Mouse (Mus musculus) T-cell, adult 66 days (primary cell): Measurements from ENCODE around the gene Rnf180. TPM values are rescaled to one million over a fixed set of nuclear protein-coding genes. Genes with fewer than 3 reads are reported as not detected.

Experiments
- total RNA-seq, 2 experiments: library from RNA; stranded (reverse); gene quantifications; 3 replicates in 1 of 2; 4 replicates in 1 of 2; pipeline ENCODE4 v1.2.4; 2023

Gene Rnf180
- under 1 TPM; 0.20 to 0.59 TPM for total RNA-seq

DNA sequence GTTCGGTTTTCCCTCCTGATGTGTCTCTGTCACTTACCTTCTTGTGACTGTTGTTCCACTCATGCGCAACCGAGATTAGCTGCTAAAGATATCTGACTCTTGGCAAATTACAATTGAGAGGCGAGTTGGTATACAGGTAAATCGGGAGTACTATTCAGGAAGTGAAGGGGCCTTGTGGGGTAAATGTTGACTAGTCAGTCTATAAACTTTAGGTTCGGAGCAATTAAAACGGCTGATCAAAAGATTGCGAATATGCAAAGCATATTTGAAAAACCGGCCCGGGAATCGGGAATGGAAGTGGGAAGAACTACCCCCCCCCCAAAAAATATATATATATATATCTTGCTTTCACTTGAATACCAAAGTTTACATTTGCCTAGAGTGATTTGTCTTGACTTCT lies at the start of gene Rnf180:
Rnf180 (minus strand) TSS at position 101 of the 400 bp plus-strand sequence.

GRCm38 (mm10) chr13:105081862-105082261 lies 212.8 kb downstream of the Rnf180 start, which contains the start of gene 4933425L06Rik:
TSS of gene 4933425L06Rik (plus strand) at chr13:105082122.

Other genes starting within 250 kb of the Rnf180 start
- under 1 TPM in 1 of 2 experiments, not detected in 1; 0.09 TPM for gene Rgs7bp, start 239.9 kb downstream of the Rnf180 start, total RNA-seq
- gene 4933425L06Rik, start 212.7 kb downstream of the Rnf180 start, total RNA-seq, result not detected
- not detected for gene Htr1a, start 148.8 kb upstream of the Rnf180 start, total RNA-seq